Mouse (Mus musculus) ES-E14 (cell line): Measurements from ENCODE around the gene Cdk17. TPM values are rescaled to one million over a fixed set of nuclear protein-coding genes. Genes with fewer than 3 reads are reported as not detected.

Experiments
- DNase-seq: peaks from one replicate; pipeline ENCODE4 v3.0.0-alpha.2; 2013; ENCODE audit warnings: low read depth, low spot score
- H3K27ac ChIP-seq: 2 replicates; pipeline ENCODE4 v1.5.1; 2012; ENCODE audit warnings: low read depth, mild to moderate bottlenecking, low read length, moderate library complexity, mixed read lengths; ENCODE audit not compliant: poor library complexity, insufficient read depth, severe bottlenecking
- H3K36me3 ChIP-seq: 2 replicates; pipeline ENCODE4 v1.6.1; 2012; ENCODE audit warnings: mild to moderate bottlenecking, low read length, moderate library complexity, mixed read lengths; ENCODE audit not compliant: control insufficient read depth, poor library complexity, insufficient read depth, severe bottlenecking
- H3K4me1 ChIP-seq, 2 experiments: fragments of 150-350 bp in 1 of 2; sonication (generic) in 1 of 2; 2 replicates each; pipeline ENCODE4 v1.6.1; 2012; ENCODE audit warnings: low read length in 2 of 2, mild to moderate bottlenecking in 1 of 2, mixed read lengths in 1 of 2; ENCODE audit not compliant: control insufficient read depth in 2 of 2, insufficient read depth in 2 of 2, poor library complexity in 1 of 2
- H3K4me3 ChIP-seq, 2 experiments: fragments of 150-350 bp in 1 of 2; sonication (generic) in 1 of 2; 2 replicates each; pipeline ENCODE4 v1.5.1; 2012; ENCODE audit warnings: low read length in 2 of 2, low read depth in 1 of 2, mild to moderate bottlenecking in 1 of 2, mixed read lengths in 1 of 2; ENCODE audit not compliant: insufficient read depth in 1 of 2, poor library complexity in 1 of 2, severe bottlenecking in 1 of 2
- H3K9ac ChIP-seq: 2 replicates; pipeline ENCODE4 v1.6.1; 2012; ENCODE audit warnings: low read depth, mild to moderate bottlenecking, low read length, mixed read lengths; ENCODE audit not compliant: poor library complexity, insufficient read depth, severe bottlenecking
- H3K9me3 ChIP-seq: fragments of 150-350 bp; sonication (generic); 2 replicates; pipeline ENCODE4 v1.6.1; 2012; ENCODE audit warnings: low read depth, mild to moderate bottlenecking, low read length; ENCODE audit not compliant: control insufficient read depth, insufficient read depth
- CHD2 ChIP-seq: IDR thresholded peaks from 2 replicates; pipeline ENCODE4 v1.6.1; 2014; ENCODE audit warnings: mild to moderate bottlenecking, low read depth, low read length, inconsistent platforms
- HCFC1 ChIP-seq: IDR thresholded peaks from 2 replicates; pipeline ENCODE4 v1.6.1; 2012; ENCODE audit warnings: low read length, inconsistent platforms, borderline replicate concordance; ENCODE audit not compliant: insufficient read depth
- MAFK ChIP-seq: IDR thresholded peaks from 2 replicates; pipeline ENCODE4 v1.6.1; 2014; ENCODE audit warnings: mild to moderate bottlenecking, low read depth, low read length, inconsistent platforms; ENCODE audit not compliant: insufficient read depth
- ZC3H11A ChIP-seq: IDR thresholded peaks from 2 replicates; pipeline ENCODE4 v1.6.1; 2012; ENCODE audit warnings: low read depth, mild to moderate bottlenecking, inconsistent platforms, low read length, borderline replicate concordance
- ZNF384 ChIP-seq: IDR thresholded peaks from 2 replicates; pipeline ENCODE4 v1.6.1; 2012; ENCODE audit warnings: low read depth, low read length, inconsistent platforms
- in situ Hi-C, 2 experiments: fragments of 600-800 bp; cut with MboI; formaldehyde crosslinking; loops; one replicate each; pipeline ENCODE4 v1.15.1; 2025; ENCODE audit warnings: low sequenced_read_pairs in 2 of 2, inconsistent platforms in 1 of 2; ENCODE audit not compliant: unreplicated experiment in 2 of 2
- total RNA-seq: library from RNA; depleted of rRNA; stranded (reverse); fragments of 300-350 nt; gene quantifications from 2 replicates; pipeline ENCODE4 v1.2.3, GENCODE M21; 2012

The Cdk17 gene
- total RNA-seq, 1 experiment = 28.0 TPM

DNA sequence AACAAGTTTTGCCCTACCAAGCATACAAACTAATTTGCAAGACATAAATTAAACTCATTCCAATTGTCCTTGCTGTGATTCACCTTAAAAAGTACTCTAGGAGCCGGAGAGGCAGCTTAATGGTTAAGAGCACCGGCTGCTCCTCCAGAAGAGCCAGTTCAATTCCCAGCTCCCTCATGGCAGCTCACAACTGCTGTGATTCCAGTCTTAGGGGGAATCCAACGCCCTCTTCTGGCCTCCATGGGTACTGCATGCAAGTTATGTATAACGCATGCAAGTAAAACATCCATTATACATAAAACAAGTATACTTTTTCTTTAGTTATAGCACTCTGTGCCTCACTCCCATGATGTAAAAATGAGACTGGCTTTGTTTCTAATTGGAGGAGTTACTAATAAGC, 122.6 kb downstream of the Cdk17 start:
- peak; percentile 61 for DNase-seq
- no peaks in the 10 kb centered on the region; a peak in 1 of 4 replicates for H3K4me1 ChIP-seq

GRCm38 (mm10) chr10:93285489-93285888, 124.8 kb downstream of the Cdk17 start:
- Histone ChIP-seq H3K4me3 (no peak overlapping the region), H3K9me3 (no peaks in the 10 kb centered on the region), H3K9ac (no peak overlapping the region), H3K36me3 (no peaks in the 10 kb centered on the region), H3K4me1 (no peaks in the 10 kb centered on the region), H3K27ac (no peak overlapping the region)
- in situ Hi-C loops = loop anchor here (10.0 kb wide), 2 partner anchors 211 to 221 kb away; no protein-coding TSS in a partner anchor
- DNase-seq = no peak
- TF ChIP-seq MAFK (no peak), ZNF384 (no peak), HCFC1 (no peak)

More for the DNA sequence above, 122.6 kb downstream of the Cdk17 start:
- Histone ChIP-seq H3K36me3 (no peaks in the 10 kb centered on the region), H3K9me3 (no peaks in the 10 kb centered on the region), H3K4me3 (no peak overlapping the region), H3K9ac (no peak overlapping the region), H3K27ac (no peak overlapping the region)
- TF ChIP-seq ZNF384 = no peak
- TF ChIP-seq MAFK = no peak
- TF ChIP-seq ZC3H11A = peak; percentile 35; the same call in 1 of the 2 replicates
- TF ChIP-seq CHD2 = no peak
- in situ Hi-C loops = loop anchor here (10.0 kb wide), 2 partner anchors 208 to 218 kb away; no protein-coding TSS in a partner anchor

DNA sequence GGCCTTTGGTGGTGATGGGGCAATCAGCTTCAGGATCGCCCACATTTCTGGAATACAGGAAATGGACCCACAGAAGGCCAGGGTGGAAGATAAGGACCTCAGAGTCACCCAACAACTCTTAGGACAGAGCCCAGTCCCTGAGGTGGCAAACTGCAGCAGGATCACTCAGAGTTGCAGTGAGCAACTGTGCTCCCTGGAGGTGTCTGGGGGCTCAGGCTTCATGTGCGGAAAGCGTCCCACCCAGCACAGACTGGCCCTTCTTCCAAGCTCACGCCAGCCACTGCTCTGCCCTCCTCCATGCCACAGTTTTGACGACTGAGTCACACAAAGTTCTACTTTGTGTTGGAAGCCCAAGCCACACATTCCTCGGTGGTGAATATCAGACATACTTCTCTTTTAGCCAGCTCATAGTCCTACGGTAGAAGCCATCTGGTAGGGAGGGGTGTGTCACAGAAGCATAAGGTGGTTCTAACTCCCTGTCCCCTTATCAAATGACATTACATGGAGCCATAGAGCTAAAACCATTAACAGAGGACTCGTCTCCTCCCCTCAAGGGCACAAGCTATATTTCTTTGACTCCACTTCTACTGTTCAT, 127.0 kb downstream of the Cdk17 start:
- no peaks in the 10 kb centered on the region for H3K9me3 ChIP-seq
- in situ Hi-C loops = loop anchor here (10.0 kb wide), 2 partner anchors 213 to 223 kb away; no protein-coding TSS in a partner anchor
- no peak overlapping the region for H3K27ac ChIP-seq
- peaks cover 0 to 3% of the 10 kb centered on the region in 2 experiments; a peak in 1 of 4 replicates for H3K4me1 ChIP-seq
- no peak for DNase-seq
- no peaks in the 10 kb centered on the region for H3K36me3 ChIP-seq
- no peak for TF ChIP-seq ZC3H11A
- no peak for TF ChIP-seq HCFC1
- TF ChIP-seq CHD2 = no peak
- TF ChIP-seq ZNF384 = no peak
- no peak for TF ChIP-seq MAFK
- H3K4me3 ChIP-seq = no peak overlapping the region
- no peak overlapping the region for H3K9ac ChIP-seq

DNA sequence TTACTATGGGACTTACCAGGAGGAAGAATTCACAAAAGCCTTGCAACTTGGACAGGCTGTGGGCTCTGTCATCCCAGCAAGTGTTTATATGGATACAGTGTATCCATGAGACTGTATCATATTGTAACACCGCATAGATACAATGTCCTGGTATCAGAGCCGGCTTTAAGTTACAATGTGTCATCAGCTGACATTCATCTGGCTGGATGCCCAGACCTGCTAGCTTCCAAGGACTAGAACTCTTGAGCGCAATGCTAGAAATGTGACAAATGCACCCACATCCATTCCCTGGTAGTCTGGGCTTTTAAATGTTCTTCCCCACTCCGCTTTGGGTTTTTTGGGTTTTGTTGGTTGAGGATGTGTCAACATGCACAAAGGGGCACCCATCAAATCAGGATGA, 127.7 kb downstream of the Cdk17 start:
- in situ Hi-C loops = loop anchor here (10.0 kb wide), 2 partner anchors 214 to 224 kb away; no protein-coding TSS in a partner anchor
- Histone ChIP-seq H3K36me3 (no peaks in the 10 kb centered on the region), H3K9me3 (no peaks in the 10 kb centered on the region), H3K9ac (no peak overlapping the region), H3K4me3 (no peak overlapping the region), H3K27ac (no peak overlapping the region), H3K4me1 (peaks cover 0 to 5% of the 10 kb centered on the region in 2 experiments; a peak in 1 of 4 replicates)
- no peak for DNase-seq
- no peak for TF ChIP-seq MAFK
- no peak for TF ChIP-seq HCFC1
- TF ChIP-seq ZC3H11A = no peak
- TF ChIP-seq CHD2 = no peak

GRCm38 (mm10) chr10:93289404-93289803, 128.7 kb downstream of the Cdk17 start:
- H3K9me3 ChIP-seq = no peaks in the 10 kb centered on the region
- H3K9ac ChIP-seq = no peak overlapping the region
- H3K4me3 ChIP-seq = no peak overlapping the region
- H3K4me1 ChIP-seq = peaks cover 0 to 7% of the 10 kb centered on the region in 2 experiments; a peak in 3 of 4 replicates
- H3K36me3 ChIP-seq = no peaks in the 10 kb centered on the region
- no peak overlapping the region for H3K27ac ChIP-seq
- TF ChIP-seq MAFK (no peak), HCFC1 (no peak), CHD2 (no peak), ZNF384 (no peak), ZC3H11A (no peak)
- in situ Hi-C loops = loop anchor here (10.0 kb wide), 2 partner anchors 215 to 225 kb away; no protein-coding TSS in a partner anchor
- no peak for DNase-seq
